Mouse (Mus musculus): Measurements from ENCODE around the gene Sez6l2.

DNA sequence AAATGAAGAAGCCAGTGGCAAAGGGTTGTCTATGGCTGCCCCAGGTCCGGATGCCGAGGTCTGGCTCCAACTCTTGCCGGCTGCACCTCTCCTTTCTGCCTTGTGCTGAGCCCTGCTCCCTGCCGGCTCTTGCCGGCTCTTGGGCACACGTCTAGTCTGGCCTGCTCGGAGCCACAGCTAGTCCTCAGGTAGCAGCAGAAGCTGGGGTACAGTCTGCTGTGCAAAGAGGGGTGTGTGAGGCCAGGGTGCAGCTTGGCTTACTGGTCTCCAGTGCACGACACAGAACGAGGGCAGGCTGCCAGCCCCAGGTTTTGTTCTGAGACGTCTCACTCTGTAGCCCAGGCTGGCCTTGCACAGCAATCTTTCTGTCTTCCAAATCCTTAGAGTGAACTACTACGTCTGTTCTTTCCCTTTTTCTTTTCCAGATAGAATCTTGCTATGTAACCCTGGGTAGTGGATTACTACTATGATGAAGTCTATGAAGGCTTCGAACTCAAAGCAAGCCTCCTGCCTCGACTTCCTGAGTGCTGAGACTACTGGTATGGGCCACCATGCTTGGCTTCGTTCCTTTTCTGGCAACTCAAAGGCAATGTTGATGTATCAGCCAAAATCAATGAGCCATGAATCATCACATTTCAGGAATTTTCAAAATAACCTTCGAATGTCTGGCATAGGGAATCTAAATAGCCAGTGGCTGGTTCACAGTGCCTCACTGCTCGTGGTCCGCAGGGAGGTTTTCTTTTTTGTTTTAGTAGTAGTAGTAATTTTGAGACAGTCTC, 59.1 kb downstream of the Sez6l2 start:
- TF ChIP-seq POLR2A (IDR thresholded peaks at IDR 0.05; ENCODE audit: insufficient read depth, low read depth, low read length): no peak
- TF ChIP-seq CTCF (IDR thresholded peaks at IDR 0.05; ENCODE audit: insufficient read depth, low read depth, low read length): no peak
